Mouse (Mus musculus) heart, embryonic 15.5 days (tissue): Measurements from ENCODE around the gene Clptm1. TPM values are rescaled to one million over a fixed set of nuclear protein-coding genes. Genes with fewer than 3 reads are reported as not detected.
"Not testable (repeated sequence)": the region's sequence is repeated elsewhere in the genome, so short reads cannot be mapped to it uniquely, and the experiment has no call there.

Experiments
- ATAC-seq: fragments of 200-750 bp; cut with Nextera tagmentation; replicated peaks from 2 replicates; pipeline ENCODE4 v1.8.0; 2017; ENCODE audit warnings: low read depth, moderate TSS enrichment; ENCODE audit not compliant: insufficient number of reproducible peaks, insufficient read depth, low FRiP score
- H3K27ac ChIP-seq: fragments of 300-500 bp; sonication (generic); 2 replicates; pipeline ENCODE4 v1.5.1; 2015; ENCODE audit warnings: mild to moderate bottlenecking, inconsistent platforms
- H3K27me3 ChIP-seq: fragments of 300-500 bp; sonication (generic); 2 replicates; pipeline ENCODE4 v1.6.1; 2015; ENCODE audit warnings: inconsistent platforms
- H3K36me3 ChIP-seq: fragments of 300-500 bp; sonication (generic); 2 replicates; pipeline ENCODE4 v1.6.1; 2015; ENCODE audit warnings: mild to moderate bottlenecking, inconsistent platforms
- H3K4me1 ChIP-seq: fragments of 300-500 bp; sonication (generic); replicated peaks from 2 replicates; pipeline ENCODE4 v1.6.1; 2015; ENCODE audit warnings: inconsistent platforms
- H3K4me2 ChIP-seq: fragments of 300-500 bp; sonication (generic); 2 replicates; pipeline ENCODE4 v1.6.1; 2015; ENCODE audit warnings: inconsistent platforms, mild to moderate bottlenecking, moderate library complexity
- H3K4me3 ChIP-seq: fragments of 300-500 bp; sonication (generic); 2 replicates; pipeline ENCODE4 v1.5.1; 2015; ENCODE audit warnings: mild to moderate bottlenecking, inconsistent platforms
- H3K9ac ChIP-seq: fragments of 300-500 bp; sonication (generic); 2 replicates; pipeline ENCODE4 v1.6.1; 2015; ENCODE audit warnings: mild to moderate bottlenecking, inconsistent platforms
- H3K9me3 ChIP-seq: fragments of 300-500 bp; sonication (generic); replicated peaks from 2 replicates; pipeline ENCODE4 v1.6.1; 2016; ENCODE audit warnings: inconsistent platforms
- WGBS: fragments of 180-500 bp; shearing (Covaris S2); methylation state at CpG from one replicate; pipeline ENCODE4 v1.1.7; 2015; ENCODE audit warnings: mixed read lengths; 5-methylcytosine and 5-hydroxymethylcytosine counted together
- polyA plus RNA-seq: library from polyadenylated mRNA; unstranded; fragments of >200 nt; fragmentation: Nextera tagmentation; extraction: Ambion mirVana; gene quantifications from 2 replicates; pipeline ENCODE4 v1.2.1, GENCODE M21; 2015

The Clptm1 gene
- polyA plus RNA-seq, 1 experiment from 2014 or later = 67.3 TPM

- ATAC-seq = no peak
- Histone ChIP-seq H3K4me3 (peak overlapping the region; percentile 65), H3K9me3 (no peaks in the 10 kb centered on the region), H3K36me3 (peaks cover 9% of the 10 kb centered on the region), H3K9ac (no peak overlapping the region), H3K4me2 (peak overlapping the region; percentile 88), H3K27ac (peak overlapping the region; percentile 83; the same call in 1 of the 2 replicates), H3K27me3 (no peaks in the 10 kb centered on the region), H3K4me1 (peaks cover 15% of the 10 kb centered on the region)
- WGBS = 68% methylated on average over 3 of the region's 3 CpGs
Measured at GRCm38 (mm10) chr7:19627721-19628120, 37.1 kb downstream of the Clptm1 start.

GRCm38 (mm10) chr7:19623433-19623832 lies 41.4 kb downstream of the Clptm1 start:
- Histone ChIP-seq H3K4me1 (peaks cover 14% of the 10 kb centered on the region), H3K27me3 (peaks cover 8% of the 10 kb centered on the region; the same call in 1 of the 2 replicates), H3K9ac (no peak overlapping the region), H3K4me3 (no peak overlapping the region), H3K9me3 (no peaks in the 10 kb centered on the region), H3K4me2 (no peak overlapping the region), H3K27ac (no peak overlapping the region), H3K36me3 (no peaks in the 10 kb centered on the region)
- no peak for ATAC-seq
- 58% methylated on average over 2 of the region's 2 CpGs for WGBS

- 35% methylated on average over 6 of the region's 6 CpGs for WGBS
- no peaks in the 10 kb centered on the region for H3K9me3 ChIP-seq
- ATAC-seq = no peak
Measured at GRCm38 (mm10) chr7:19622241-19622640, 42.6 kb downstream of the Clptm1 start.

GRCm38 (mm10) chr7:19620811-19621210 lies 44.0 kb downstream of the Clptm1 start:
- H3K9ac ChIP-seq = no peak overlapping the region
- ATAC-seq = no peak
- peaks cover 8% of the 10 kb centered on the region; the same call in 1 of the 2 replicates for H3K27me3 ChIP-seq
- no peaks in the 10 kb centered on the region for H3K9me3 ChIP-seq
- H3K36me3 ChIP-seq = no peaks in the 10 kb centered on the region
- no peak overlapping the region for H3K4me3 ChIP-seq
- no peak overlapping the region for H3K27ac ChIP-seq
- no peak overlapping the region for H3K4me2 ChIP-seq
- peaks cover 6% of the 10 kb centered on the region for H3K4me1 ChIP-seq
- 91% methylated on average over 7 of the region's 7 CpGs for WGBS

More at GRCm38 (mm10) chr7:19622241-19622640, 42.6 kb downstream of the Clptm1 start:
- no peaks in the 10 kb centered on the region for H3K36me3 ChIP-seq
- H3K27ac ChIP-seq = no peak overlapping the region
- no peak overlapping the region for H3K9ac ChIP-seq
- no peak overlapping the region for H3K4me2 ChIP-seq
- H3K4me1 ChIP-seq = peaks cover 6% of the 10 kb centered on the region
- no peak overlapping the region for H3K4me3 ChIP-seq
- peaks cover 8% of the 10 kb centered on the region; the same call in 1 of the 2 replicates for H3K27me3 ChIP-seq

GRCm38 (mm10) chr7:19619004-19619801 lies 45.6 kb downstream of the Clptm1 start:
- WGBS = 10% methylated on average over 35 of the region's 35 CpGs
- Histone ChIP-seq H3K4me2 (peak overlapping the region; percentile 68), H3K4me3 (peak overlapping the region; percentile 38), H3K27me3 (peaks cover 8% of the 10 kb centered on the region; the same call in 1 of the 2 replicates), H3K9me3 (no peaks in the 10 kb centered on the region), H3K4me1 (peaks cover 6% of the 10 kb centered on the region), H3K36me3 (no peaks in the 10 kb centered on the region), H3K27ac (no peak overlapping the region), H3K9ac (peak overlapping the region; percentile 44)
- peak; percentile 68 for ATAC-seq

GRCm38 (mm10) chr7:19615036-19615577 lies 49.7 kb downstream of the Clptm1 start:
- Histone ChIP-seq H3K4me2 (no peak overlapping the region), H3K9me3 (no peaks in the 10 kb centered on the region), H3K4me1 (peaks cover 6% of the 10 kb centered on the region), H3K9ac (no peak overlapping the region), H3K4me3 (no peak overlapping the region), H3K36me3 (no peaks in the 10 kb centered on the region), H3K27ac (no peak overlapping the region), H3K27me3 (peaks cover 5% of the 10 kb centered on the region; the same call in 1 of the 2 replicates)
- ATAC-seq = no peak
- WGBS = 88% methylated on average over 12 of the region's 12 CpGs

- Histone ChIP-seq H3K4me3 (no peak overlapping the region), H3K27me3 (no peaks in the 10 kb centered on the region), H3K9me3 (no peaks in the 10 kb centered on the region), H3K27ac (no peak overlapping the region), H3K4me1 (no peaks in the 10 kb centered on the region), H3K36me3 (no peaks in the 10 kb centered on the region), H3K4me2 (no peak overlapping the region), H3K9ac (no peak overlapping the region)
- ATAC-seq = no peak
- WGBS = 80% methylated on average over 5 of the region's 5 CpGs
Measured at GRCm38 (mm10) chr7:19610969-19611368, 53.9 kb downstream of the Clptm1 start.

- ATAC-seq = no peak
- WGBS = 87% methylated on average over 12 of the region's 12 CpGs
Measured at GRCm38 (mm10) chr7:19609641-19610332, 55.0 kb downstream of the Clptm1 start.

GRCm38 (mm10) chr7:19607291-19607690 lies 57.5 kb downstream of the Clptm1 start:
- 79% methylated on average over 5 of the region's 5 CpGs for WGBS
- ATAC-seq = no peak
- Histone ChIP-seq H3K4me2 (no peak overlapping the region), H3K4me1 (peaks cover 16% of the 10 kb centered on the region), H3K9ac (no peak overlapping the region), H3K36me3 (no peaks in the 10 kb centered on the region), H3K4me3 (no peak overlapping the region), H3K9me3 (no peaks in the 10 kb centered on the region), H3K27ac (no peak overlapping the region), H3K27me3 (no peaks in the 10 kb centered on the region)

More at GRCm38 (mm10) chr7:19609641-19610332, 55.0 kb downstream of the Clptm1 start:
- H3K9ac ChIP-seq = no peak overlapping the region
- H3K36me3 ChIP-seq = no peaks in the 10 kb centered on the region
- no peaks in the 10 kb centered on the region for H3K27me3 ChIP-seq
- H3K4me2 ChIP-seq = no peak overlapping the region
- no peak overlapping the region for H3K4me3 ChIP-seq
- H3K4me1 ChIP-seq = no peaks in the 10 kb centered on the region
- no peak overlapping the region for H3K27ac ChIP-seq
- no peaks in the 10 kb centered on the region for H3K9me3 ChIP-seq

- 56% methylated on average over 10 of the region's 10 CpGs for WGBS
- not testable (repeated sequence) for H3K9ac ChIP-seq, H3K27me3 ChIP-seq, H3K27ac ChIP-seq, H3K9me3 ChIP-seq, ATAC-seq
- Histone ChIP-seq H3K4me2 (peak overlapping the region; percentile 83), H3K36me3 (peaks cover 13% of the 10 kb centered on the region; the same call in 1 of the 2 replicates), H3K4me1 (peaks cover 32% of the 10 kb centered on the region), H3K4me3 (peak overlapping the region; percentile 94)
Measured at GRCm38 (mm10) chr7:19604606-19605214, 60.1 kb downstream of the Clptm1 start.
